Mouse (Mus musculus): Measurements from ENCODE around the gene Skida1. TPM values are rescaled to one million over a fixed set of nuclear protein-coding genes. Genes with fewer than 3 reads are reported as not detected.

The Skida1 gene
- total and polyA plus RNA-seq, 3 experiments: 0.20 to 33.3 (median 2.0) TPM

DNA sequence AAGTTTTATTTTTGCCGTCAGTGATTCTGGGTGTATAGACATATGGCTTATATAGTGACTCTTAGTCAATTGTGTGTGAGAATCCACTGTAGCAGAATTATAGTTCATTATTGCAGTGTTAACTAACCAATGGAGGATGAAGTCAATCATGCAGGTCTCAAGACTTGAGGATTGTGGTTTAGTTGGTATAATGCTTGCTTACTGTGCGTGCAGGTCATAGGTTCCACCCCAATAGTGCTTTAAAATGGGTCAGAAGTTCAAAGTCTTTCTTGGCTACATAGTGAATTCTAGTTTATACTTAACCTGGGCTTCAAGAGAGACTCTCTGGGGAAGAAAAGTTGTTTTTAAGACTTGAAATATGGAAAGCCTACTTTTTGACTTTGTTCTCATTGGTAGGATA lies 23.1 kb upstream of the Skida1 start:
- peaks cover 75% of the 10 kb centered on the region for H3K36me3 ChIP-seq (replicated peaks)
- peaks cover 21% of the 10 kb centered on the region for H3K4me1 ChIP-seq (ENCODE audit: insufficient read depth, low read depth, low read length)
- no peaks in the 10 kb centered on the region for H3K27me3 ChIP-seq (ENCODE audit: insufficient read depth, low read length)
- TF ChIP-seq CTCF (IDR thresholded peaks at IDR 0.05; ENCODE audit: low read depth, low read length): no peak
- no peak for TF ChIP-seq GATA1 (IDR thresholded peaks at IDR 0.05; ENCODE audit: borderline replicate concordance, low read length)
- TF ChIP-seq POLR2AphosphoS5 (IDR thresholded peaks at IDR 0.05; ENCODE audit: insufficient replicate concordance, low read depth, low read length): no peak
- no peak for TF ChIP-seq GATA2 (IDR thresholded peaks at IDR 0.05; ENCODE audit: borderline replicate concordance, low read depth, low read length)
- no peak for TF ChIP-seq TAL1 (conservative IDR thresholded peaks at IDR 0.05; ENCODE audit: low read depth, low read length)
- no peak for ATAC-seq (ENCODE audit: extremely low read depth, insufficient number of reproducible peaks, low FRiP score, poor library complexity, severe bottlenecking)
- H3K9me3 ChIP-seq (replicated peaks): no peaks in the 10 kb centered on the region
- no peak overlapping the region for H3K4me3 ChIP-seq (ENCODE audit: low read depth, low read length)
- DNase-seq (ENCODE audit: low spot score): no peak

GRCm38 (mm10) chr2:18068071-18068796 lies 19.4 kb upstream of the Skida1 start:
- H3K27me3 ChIP-seq (ENCODE audit: insufficient read depth, low read length): no peaks in the 10 kb centered on the region
- peaks cover 56% of the 10 kb centered on the region for H3K36me3 ChIP-seq (replicated peaks)
- DNase-seq (ENCODE audit: low spot score) (no peak), ATAC-seq (ENCODE audit: extremely low read depth, insufficient number of reproducible peaks, low FRiP score, poor library complexity, severe bottlenecking) (no peak)
- H3K4me3 ChIP-seq (ENCODE audit: low read depth, low read length): no peak overlapping the region
- H3K4me1 ChIP-seq (ENCODE audit: insufficient read depth, low read depth, low read length): peaks cover 31% of the 10 kb centered on the region
- TF ChIP-seq POLR2AphosphoS5 (IDR thresholded peaks at IDR 0.05; ENCODE audit: insufficient replicate concordance, low read depth, low read length) (no peak), TAL1 (conservative IDR thresholded peaks at IDR 0.05; ENCODE audit: low read depth, low read length) (no peak), GATA2 (IDR thresholded peaks at IDR 0.05; ENCODE audit: borderline replicate concordance, low read depth, low read length) (no peak), CTCF (IDR thresholded peaks at IDR 0.05; ENCODE audit: low read depth, low read length) (no peak), GATA1 (IDR thresholded peaks at IDR 0.05; ENCODE audit: borderline replicate concordance, low read length) (no peak)
- H3K9me3 ChIP-seq (replicated peaks): no peaks in the 10 kb centered on the region

DNA sequence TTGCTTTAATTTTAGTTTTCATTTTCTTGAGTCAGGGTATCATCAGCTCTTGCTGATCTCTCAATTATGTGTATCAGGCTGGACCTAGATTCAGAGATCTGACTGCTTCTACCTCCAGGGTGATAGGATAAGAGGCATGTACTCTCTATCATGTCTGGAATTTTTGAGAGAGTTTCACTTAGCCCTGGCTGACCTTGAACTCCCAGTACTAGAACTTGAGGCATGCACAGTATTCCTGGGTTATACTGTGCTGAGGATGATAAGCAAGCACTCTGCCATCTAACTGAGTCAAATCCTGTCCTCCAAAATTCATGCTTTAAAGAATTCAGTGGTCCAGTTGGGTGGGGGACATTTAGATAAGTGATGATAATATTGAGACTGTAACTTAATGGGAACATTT lies 17.6 kb upstream of the Skida1 start:
- no peaks in the 10 kb centered on the region for H3K9me3 ChIP-seq (replicated peaks)
- ATAC-seq (ENCODE audit: extremely low read depth, insufficient number of reproducible peaks, low FRiP score, poor library complexity, severe bottlenecking) (no peak), DNase-seq (ENCODE audit: low spot score) (no peak)
- no peak overlapping the region; the same call in 1 of the 2 replicates for H3K4me3 ChIP-seq (ENCODE audit: low read depth, low read length)
- no peaks in the 10 kb centered on the region for H3K27me3 ChIP-seq (ENCODE audit: insufficient read depth, low read length)
- H3K4me1 ChIP-seq (ENCODE audit: insufficient read depth, low read depth, low read length): peaks cover 31% of the 10 kb centered on the region
- TF ChIP-seq CTCF (IDR thresholded peaks at IDR 0.05; ENCODE audit: low read depth, low read length) (no peak), GATA1 (IDR thresholded peaks at IDR 0.05; ENCODE audit: borderline replicate concordance, low read length) (no peak), TAL1 (conservative IDR thresholded peaks at IDR 0.05; ENCODE audit: low read depth, low read length) (no peak), POLR2AphosphoS5 (IDR thresholded peaks at IDR 0.05; ENCODE audit: insufficient replicate concordance, low read depth, low read length) (no peak), GATA2 (IDR thresholded peaks at IDR 0.05; ENCODE audit: borderline replicate concordance, low read depth, low read length) (no peak)
- H3K36me3 ChIP-seq (replicated peaks): peaks cover 40% of the 10 kb centered on the region

DNA sequence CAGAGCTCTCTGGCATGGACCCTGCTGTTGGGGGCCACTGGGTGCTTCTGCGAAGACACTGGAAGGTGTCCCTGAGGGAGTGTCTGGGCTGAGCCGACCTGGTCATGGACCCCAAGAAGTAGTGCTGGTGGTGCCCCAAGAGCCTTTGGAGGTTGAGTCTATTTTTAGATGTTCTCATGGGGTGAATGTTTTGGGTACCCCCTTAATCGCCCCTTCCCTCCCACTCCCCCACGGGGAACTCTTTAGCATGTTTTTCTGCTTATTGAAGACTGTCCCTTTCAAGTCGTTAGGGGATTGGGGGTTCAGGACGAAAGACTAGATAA lies 16.8 kb upstream of the Skida1 start:
- H3K9me3 ChIP-seq (replicated peaks): no peaks in the 10 kb centered on the region
- no peak for ATAC-seq (ENCODE audit: extremely low read depth, insufficient number of reproducible peaks, low FRiP score, poor library complexity, severe bottlenecking)
- TF ChIP-seq GATA1 (IDR thresholded peaks at IDR 0.05; ENCODE audit: borderline replicate concordance, low read length): no peak
- no peak for TF ChIP-seq POLR2AphosphoS5 (IDR thresholded peaks at IDR 0.05; ENCODE audit: insufficient replicate concordance, low read depth, low read length)
- no peak for TF ChIP-seq TAL1 (conservative IDR thresholded peaks at IDR 0.05; ENCODE audit: low read depth, low read length)
- no peaks in the 10 kb centered on the region for H3K27me3 ChIP-seq (ENCODE audit: insufficient read depth, low read length)
- peak overlapping the region; percentile 91 for H3K4me3 ChIP-seq (ENCODE audit: low read depth, low read length)
- H3K36me3 ChIP-seq (replicated peaks): peaks cover 34% of the 10 kb centered on the region
- peaks cover 31% of the 10 kb centered on the region for H3K4me1 ChIP-seq (ENCODE audit: insufficient read depth, low read depth, low read length)
- DNase-seq (ENCODE audit: low spot score): no peak

GRCm38 (mm10) chr2:18064941-18065707 lies 16.3 kb upstream of the Skida1 start:
- Histone ChIP-seq H3K9me3 (replicated peaks) (no peaks in the 10 kb centered on the region), H3K27me3 (ENCODE audit: insufficient read depth, low read length) (no peaks in the 10 kb centered on the region), H3K36me3 (replicated peaks) (peaks cover 33% of the 10 kb centered on the region), H3K4me1 (ENCODE audit: insufficient read depth, low read depth, low read length) (peaks cover 33% of the 10 kb centered on the region), H3K4me3 (ENCODE audit: low read depth, low read length) (peak overlapping the region; percentile 91)
- ATAC-seq (ENCODE audit: extremely low read depth, insufficient number of reproducible peaks, low FRiP score, poor library complexity, severe bottlenecking) (peak; percentile 10; the same call in 1 of the 2 replicates), DNase-seq (ENCODE audit: low spot score) (peak; percentile 52)
- TF ChIP-seq TAL1 (conservative IDR thresholded peaks at IDR 0.05; ENCODE audit: low read depth, low read length) (no peak), GATA2 (IDR thresholded peaks at IDR 0.05; ENCODE audit: borderline replicate concordance, low read depth, low read length) (no peak), POLR2AphosphoS5 (IDR thresholded peaks at IDR 0.05; ENCODE audit: insufficient replicate concordance, low read depth, low read length) (no peak; the same call in 1 of the 2 replicates), CTCF (IDR thresholded peaks at IDR 0.05; ENCODE audit: low read depth, low read length) (no peak), GATA1 (IDR thresholded peaks at IDR 0.05; ENCODE audit: borderline replicate concordance, low read length) (no peak)

- TF ChIP-seq CTCF (IDR thresholded peaks at IDR 0.05; ENCODE audit: low read depth, low read length) (no peak), GATA1 (IDR thresholded peaks at IDR 0.05; ENCODE audit: borderline replicate concordance, low read length) (no peak), TAL1 (conservative IDR thresholded peaks at IDR 0.05; ENCODE audit: low read depth, low read length) (no peak), POLR2AphosphoS5 (IDR thresholded peaks at IDR 0.05; ENCODE audit: insufficient replicate concordance, low read depth, low read length) (no peak), GATA2 (IDR thresholded peaks at IDR 0.05; ENCODE audit: borderline replicate concordance, low read depth, low read length) (no peak)
- H3K9me3 ChIP-seq (replicated peaks): no peaks in the 10 kb centered on the region
- H3K27me3 ChIP-seq (ENCODE audit: insufficient read depth, low read length): no peaks in the 10 kb centered on the region
- peaks cover 32% of the 10 kb centered on the region for H3K36me3 ChIP-seq (replicated peaks)
- H3K4me1 ChIP-seq (ENCODE audit: insufficient read depth, low read depth, low read length): peaks cover 32% of the 10 kb centered on the region
- ATAC-seq (ENCODE audit: extremely low read depth, insufficient number of reproducible peaks, low FRiP score, poor library complexity, severe bottlenecking) (peak; percentile 41), DNase-seq (ENCODE audit: low spot score) (peak; percentile 85)
- H3K4me3 ChIP-seq (ENCODE audit: low read depth, low read length): peak overlapping the region; percentile 91
Measured at GRCm38 (mm10) chr2:18064356-18064858, 15.6 kb upstream of the Skida1 start.

Measured in G1E (cell line).